Mouse (Mus musculus) hindbrain, embryonic 11.5 days (tissue): ENCODE measurements around the gene Mef2a. TPM values are rescaled to one million over a fixed set of nuclear protein-coding genes. Genes with fewer than 3 reads are reported as not detected.

ENCODE experiments used
- ATAC-seq: fragments of 200-750 bp; cut with Nextera tagmentation; 2 replicates; pipeline ENCODE4 v1.8.0; 2017; ENCODE audit warnings: mild to moderate bottlenecking, moderate TSS enrichment, moderate library complexity; ENCODE audit not compliant: low FRiP score
- DNase-seq: peaks from one replicate; pipeline ENCODE4 v3.0.0-alpha.2; 2015; ENCODE audit warnings: low spot score
- H3K27ac ChIP-seq: fragments of 300-500 bp; sonication (generic); 2 replicates; pipeline ENCODE4 v1.5.1; 2014; ENCODE audit warnings: mild to moderate bottlenecking, low read depth, low read length
- H3K27me3 ChIP-seq: fragments of 300-500 bp; sonication (generic); 2 replicates; pipeline ENCODE4 v1.6.1; 2014; ENCODE audit warnings: mild to moderate bottlenecking, low read length, moderate library complexity, mixed read lengths; ENCODE audit not compliant: control insufficient read depth, insufficient read depth
- H3K36me3 ChIP-seq: fragments of 300-500 bp; sonication (generic); 2 replicates; pipeline ENCODE4 v1.6.1; 2014; ENCODE audit warnings: mild to moderate bottlenecking, low read length, moderate library complexity, mixed read lengths; ENCODE audit not compliant: control insufficient read depth, insufficient read depth
- H3K4me1 ChIP-seq: fragments of 300-500 bp; sonication (generic); replicated peaks from 2 replicates; pipeline ENCODE4 v1.6.1; 2014; ENCODE audit warnings: low read length, mixed read lengths; ENCODE audit not compliant: control insufficient read depth, insufficient read depth
- H3K4me2 ChIP-seq: fragments of 300-500 bp; sonication (generic); replicated peaks from 2 replicates; pipeline ENCODE4 v1.6.1; 2014; ENCODE audit warnings: mild to moderate bottlenecking, low read depth, low read length
- H3K4me3 ChIP-seq: fragments of 300-500 bp; sonication (generic); 2 replicates; pipeline ENCODE4 v1.5.1; 2014; ENCODE audit warnings: low read depth, low read length
- H3K9ac ChIP-seq: fragments of 300-500 bp; sonication (generic); 2 replicates; pipeline ENCODE4 v1.6.1; 2014; ENCODE audit warnings: low read depth, low read length
- H3K9me3 ChIP-seq: fragments of 300-500 bp; sonication (generic); 2 replicates; pipeline ENCODE4 v1.6.1; 2016; ENCODE audit warnings: low read length; ENCODE audit not compliant: control insufficient read depth
- WGBS: fragments of 180-500 bp; shearing (Covaris S2); extraction: QIAGEN DNeasy Blood & Tissue Kit; methylation state at CpG from one replicate; pipeline ENCODE4 v1.1.7; 2014; 5-methylcytosine and 5-hydroxymethylcytosine counted together
- polyA plus RNA-seq: library from polyadenylated mRNA; unstranded; fragments of >200 nt; fragmentation: Nextera tagmentation; extraction: Ambion mirVana; gene quantifications from 2 replicates; pipeline ENCODE4 v1.2.1, GENCODE M21; 2014

The Mef2a gene
- polyA plus RNA-seq, 1 experiment from 2014 or later, result 32.3 TPM

GRCm38 (mm10) chr7:67353667-67354066 is 19.0 kb downstream of the Mef2a start:
- ATAC-seq, result no peak
- no peaks in the 10 kb centered on the region for H3K36me3 ChIP-seq
- no peak overlapping the region for H3K9ac ChIP-seq
- no peaks in the 10 kb centered on the region for H3K27me3 ChIP-seq
- H3K4me3 ChIP-seq, result no peak overlapping the region
- H3K4me2 ChIP-seq, result no peak overlapping the region
- DNase-seq, result no peak
- H3K9me3 ChIP-seq, result no peaks in the 10 kb centered on the region
- 88% methylated on average over 6 of the region's 6 CpGs for WGBS
- no peak overlapping the region for H3K27ac ChIP-seq
- no peaks in the 10 kb centered on the region for H3K4me1 ChIP-seq

- DNase-seq, result no peak
- no peak overlapping the region for H3K4me3 ChIP-seq
- WGBS, result 83% methylated on average over 4 of the region's 4 CpGs
Measured at GRCm38 (mm10) chr7:67352989-67353388, 19.7 kb downstream of the Mef2a start.

GRCm38 (mm10) chr7:67344443-67344842 is 28.2 kb downstream of the Mef2a start:
- no peak overlapping the region for H3K4me2 ChIP-seq
- H3K9ac ChIP-seq, result no peak overlapping the region
- 97% methylated on average over 1 of the region's 1 CpGs for WGBS
- no peaks in the 10 kb centered on the region for H3K27me3 ChIP-seq
- no peaks in the 10 kb centered on the region for H3K4me1 ChIP-seq
- no peak overlapping the region for H3K4me3 ChIP-seq
- no peaks in the 10 kb centered on the region for H3K9me3 ChIP-seq
- no peak for ATAC-seq
- H3K27ac ChIP-seq, result no peak overlapping the region
- DNase-seq, result no peak
- H3K36me3 ChIP-seq, result no peaks in the 10 kb centered on the region

More at GRCm38 (mm10) chr7:67352989-67353388, 19.7 kb downstream of the Mef2a start:
- no peaks in the 10 kb centered on the region for H3K4me1 ChIP-seq
- H3K4me2 ChIP-seq, result no peak overlapping the region
- no peak for ATAC-seq
- no peaks in the 10 kb centered on the region for H3K27me3 ChIP-seq
- H3K36me3 ChIP-seq, result no peaks in the 10 kb centered on the region
- H3K9ac ChIP-seq, result no peak overlapping the region
- no peaks in the 10 kb centered on the region for H3K9me3 ChIP-seq
- no peak overlapping the region for H3K27ac ChIP-seq

- H3K9ac ChIP-seq, result no peak overlapping the region
- no peaks in the 10 kb centered on the region for H3K36me3 ChIP-seq
- H3K9me3 ChIP-seq, result no peaks in the 10 kb centered on the region
- 81% methylated on average over 7 of the region's 7 CpGs for WGBS
- no peak overlapping the region for H3K4me3 ChIP-seq
- no peak overlapping the region for H3K27ac ChIP-seq
- H3K4me1 ChIP-seq, result no peaks in the 10 kb centered on the region
- H3K4me2 ChIP-seq, result no peak overlapping the region
- H3K27me3 ChIP-seq, result no peaks in the 10 kb centered on the region
- ATAC-seq (no peak), DNase-seq (no peak)
Measured at GRCm38 (mm10) chr7:67342067-67342625, 30.5 kb downstream of the Mef2a start.

GRCm38 (mm10) chr7:67320359-67320758 is 52.3 kb downstream of the Mef2a start:
- no peak overlapping the region for H3K9ac ChIP-seq
- no peak overlapping the region for H3K27ac ChIP-seq
- no peak overlapping the region for H3K4me2 ChIP-seq
- DNase-seq (no peak), ATAC-seq (no peak)
- no peaks in the 10 kb centered on the region for H3K27me3 ChIP-seq
- no peaks in the 10 kb centered on the region for H3K4me1 ChIP-seq
- 77% methylated on average over 1 of the region's 1 CpGs for WGBS
- no peaks in the 10 kb centered on the region for H3K9me3 ChIP-seq
- H3K36me3 ChIP-seq, result no peaks in the 10 kb centered on the region
- no peak overlapping the region for H3K4me3 ChIP-seq

- Histone ChIP-seq H3K4me3 (no peak overlapping the region), H3K27me3 (no peaks in the 10 kb centered on the region), H3K9ac (no peak overlapping the region), H3K4me2 (no peak overlapping the region), H3K9me3 (no peaks in the 10 kb centered on the region), H3K36me3 (no peaks in the 10 kb centered on the region), H3K27ac (no peak overlapping the region), H3K4me1 (no peaks in the 10 kb centered on the region)
- ATAC-seq, result no peak
- no peak for DNase-seq
Measured at GRCm38 (mm10) chr7:67318697-67319096, 54.0 kb downstream of the Mef2a start.

- no peaks in the 10 kb centered on the region for H3K4me1 ChIP-seq
- no peaks in the 10 kb centered on the region for H3K27me3 ChIP-seq
- no peak overlapping the region for H3K4me2 ChIP-seq
- H3K9ac ChIP-seq, result no peak overlapping the region
- H3K4me3 ChIP-seq, result no peak overlapping the region
- ATAC-seq, result no peak
- H3K36me3 ChIP-seq, result no peaks in the 10 kb centered on the region
- no peaks in the 10 kb centered on the region for H3K9me3 ChIP-seq
- H3K27ac ChIP-seq, result no peak overlapping the region
- WGBS, result 89% methylated on average over 3 of the region's 3 CpGs
- no peak for DNase-seq
Measured at GRCm38 (mm10) chr7:67313200-67313599, 59.5 kb downstream of the Mef2a start.

GRCm38 (mm10) chr7:67310151-67310550 is 62.5 kb downstream of the Mef2a start:
- Histone ChIP-seq H3K27me3 (no peaks in the 10 kb centered on the region), H3K4me1 (no peaks in the 10 kb centered on the region), H3K36me3 (no peaks in the 10 kb centered on the region), H3K27ac (no peak overlapping the region), H3K9ac (no peak overlapping the region), H3K4me2 (no peak overlapping the region), H3K9me3 (no peaks in the 10 kb centered on the region), H3K4me3 (no peak overlapping the region)
- WGBS, result 91% methylated on average over 2 of the region's 2 CpGs
- DNase-seq, result no peak
- no peak for ATAC-seq

- 90% methylated on average over 2 of the region's 2 CpGs for WGBS
- H3K4me1 ChIP-seq, result no peaks in the 10 kb centered on the region
- H3K4me2 ChIP-seq, result no peak overlapping the region
- no peak for ATAC-seq
- H3K9me3 ChIP-seq, result no peaks in the 10 kb centered on the region
- H3K4me3 ChIP-seq, result no peak overlapping the region
- H3K27me3 ChIP-seq, result no peaks in the 10 kb centered on the region
- H3K36me3 ChIP-seq, result no peaks in the 10 kb centered on the region
- H3K9ac ChIP-seq, result no peak overlapping the region
- no peak for DNase-seq
- H3K27ac ChIP-seq, result no peak overlapping the region
Measured at GRCm38 (mm10) chr7:67308102-67308501, 64.6 kb downstream of the Mef2a start.
